Mouse (Mus musculus) urinary bladder, adult 2 months (tissue): Measurements from ENCODE around the gene Tmem130. TPM values are rescaled to one million over a fixed set of nuclear protein-coding genes. Genes with fewer than 3 reads are reported as not detected.
"Not testable (repeated sequence)": the region's sequence is repeated elsewhere in the genome, so short reads cannot be mapped to it uniquely, and the experiment has no call there.

Source experiments
- DNase-seq: peaks from one replicate; pipeline ENCODE4 v3.0.0; 2022; ENCODE audit warnings: low spot score
- polyA plus RNA-seq: library from polyadenylated mRNA; depleted of rRNA; stranded (reverse); fragments of >200 nt; gene quantifications from 2 replicates; pipeline ENCODE4 v1.2.3, GENCODE M21; 2012; rRNA removed

Tmem130 gene
- polyA plus RNA-seq: 0.16 and 0.19 TPM in 2 replicates

DNA sequence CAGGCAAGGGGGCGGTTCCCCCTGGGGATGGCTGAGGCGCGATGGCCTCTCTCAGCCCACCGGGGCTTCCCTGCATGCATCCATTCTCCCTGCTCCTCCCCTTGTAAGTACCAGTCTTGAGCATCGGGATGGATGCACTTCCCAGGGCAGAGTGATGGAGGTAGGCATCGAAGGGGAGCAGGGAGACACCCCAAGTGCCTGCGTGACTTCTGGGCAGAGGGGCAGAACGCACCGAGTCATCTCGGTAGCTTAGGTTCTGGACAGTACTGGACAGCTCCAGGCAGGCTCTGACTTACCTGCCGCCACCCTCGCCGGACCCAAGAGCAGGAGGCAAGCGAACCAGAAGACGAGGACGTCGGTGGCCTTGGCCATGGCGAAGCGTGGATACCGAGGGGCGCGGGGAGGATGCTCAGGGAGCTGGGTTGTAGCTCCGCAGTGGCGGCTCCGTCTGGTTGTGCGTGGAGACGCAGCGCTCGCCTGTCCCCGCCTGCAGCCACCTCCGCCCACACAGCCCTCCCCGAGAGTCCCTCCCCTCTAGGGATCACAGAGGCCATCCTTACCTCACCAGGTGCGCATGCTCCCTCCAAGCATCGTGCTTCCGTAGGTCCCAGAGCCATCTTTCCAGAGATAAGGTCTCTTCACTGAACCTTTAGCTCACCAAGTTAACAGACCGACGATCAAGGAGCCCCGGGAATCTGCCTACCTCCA, at the start of gene Tmem130:
Gene Tmem130 (minus strand): TSS at position 658 of the 708 bp plus-strand sequence.
- no peak for DNase-seq

DNA sequence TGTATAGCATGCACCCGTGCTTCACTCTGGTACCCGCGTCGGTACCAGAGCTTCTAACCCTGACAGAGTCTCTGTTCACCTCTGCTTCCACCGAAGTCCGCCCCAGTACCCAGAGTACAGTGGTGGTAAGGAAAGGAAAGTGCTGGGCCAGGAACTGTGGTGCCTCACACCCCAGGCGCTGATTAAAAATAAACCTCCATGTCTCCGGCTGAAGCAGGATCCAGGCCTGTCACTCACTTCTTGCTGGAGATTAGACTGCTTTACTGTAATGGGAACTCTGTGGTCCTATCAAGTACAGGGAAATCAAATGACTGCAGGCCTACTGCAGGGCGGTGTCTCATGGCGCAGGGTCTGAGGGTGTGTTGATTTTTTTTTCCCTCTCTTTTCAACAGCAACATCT, 45.3 kb upstream of the Tmem130 start:
- no peak for DNase-seq

GRCm38 (mm10) chr5:144804181-144804580, 42.6 kb upstream of the Tmem130 start:
- no peak for DNase-seq

DNA sequence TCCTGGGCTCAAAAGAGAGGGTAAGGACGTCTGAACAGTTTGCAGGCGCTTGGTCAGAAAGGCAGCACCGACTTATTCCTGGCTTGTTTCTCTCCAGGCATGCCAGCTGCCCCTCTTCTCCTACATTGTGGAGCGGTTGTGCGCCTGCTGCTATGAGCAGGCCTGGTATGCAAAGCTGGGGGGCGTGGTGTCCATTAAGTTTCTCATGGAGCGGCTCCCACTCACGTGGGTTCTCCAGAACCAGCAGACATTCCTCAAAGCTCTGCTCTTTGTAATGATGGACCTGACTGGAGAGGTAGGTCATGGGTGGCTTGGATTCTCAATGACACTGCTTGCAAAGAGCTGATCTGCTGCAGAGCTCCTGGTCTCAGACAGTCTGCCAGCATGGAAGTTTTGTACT, 41.4 kb upstream of the Tmem130 start:
- DNase-seq: no peak

GRCm38 (mm10) chr5:144797116-144797515, 35.5 kb upstream of the Tmem130 start:
- DNase-seq: no peak

- no peak for DNase-seq
These were observed 33.1 kb upstream of the Tmem130 start for GRCm38 (mm10) chr5:144794687-144795086.

DNA sequence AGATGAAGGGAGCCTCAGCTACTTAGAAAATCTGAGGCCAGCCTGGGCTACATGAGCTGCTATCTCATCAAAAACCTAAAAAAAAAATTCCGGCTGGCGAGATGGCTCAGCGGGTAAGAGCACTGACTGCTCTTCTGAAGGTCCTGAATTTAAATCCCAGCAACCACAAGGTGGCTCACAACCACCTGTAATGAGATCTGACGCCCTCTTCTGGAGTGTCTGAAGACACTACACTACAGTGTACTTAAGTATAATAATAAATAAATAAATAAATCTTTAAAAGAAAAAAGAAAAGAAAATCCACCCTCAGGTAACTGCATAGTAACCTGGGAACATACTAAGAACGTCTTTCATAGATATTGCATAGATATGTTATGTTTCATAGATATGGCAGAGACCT, 31.8 kb upstream of the Tmem130 start:
- DNase-seq: no peak

GRCm38 (mm10) chr5:144786464-144786863, 24.8 kb upstream of the Tmem130 start:
- DNase-seq: no peak

- no peak for DNase-seq
These were observed 19.0 kb upstream of the Tmem130 start for GRCm38 (mm10) chr5:144780654-144781053.

- DNase-seq: no peak
These were observed 11.6 kb upstream of the Tmem130 start for GRCm38 (mm10) chr5:144773231-144773630.

GRCm38 (mm10) chr5:144769067-144769482, 7.5 kb upstream of the Tmem130 start:
- DNase-seq: no peak

- DNase-seq: peak; percentile 92
These were observed 6.6 kb upstream of the Tmem130 start for GRCm38 (mm10) chr5:144767911-144768841.

DNA sequence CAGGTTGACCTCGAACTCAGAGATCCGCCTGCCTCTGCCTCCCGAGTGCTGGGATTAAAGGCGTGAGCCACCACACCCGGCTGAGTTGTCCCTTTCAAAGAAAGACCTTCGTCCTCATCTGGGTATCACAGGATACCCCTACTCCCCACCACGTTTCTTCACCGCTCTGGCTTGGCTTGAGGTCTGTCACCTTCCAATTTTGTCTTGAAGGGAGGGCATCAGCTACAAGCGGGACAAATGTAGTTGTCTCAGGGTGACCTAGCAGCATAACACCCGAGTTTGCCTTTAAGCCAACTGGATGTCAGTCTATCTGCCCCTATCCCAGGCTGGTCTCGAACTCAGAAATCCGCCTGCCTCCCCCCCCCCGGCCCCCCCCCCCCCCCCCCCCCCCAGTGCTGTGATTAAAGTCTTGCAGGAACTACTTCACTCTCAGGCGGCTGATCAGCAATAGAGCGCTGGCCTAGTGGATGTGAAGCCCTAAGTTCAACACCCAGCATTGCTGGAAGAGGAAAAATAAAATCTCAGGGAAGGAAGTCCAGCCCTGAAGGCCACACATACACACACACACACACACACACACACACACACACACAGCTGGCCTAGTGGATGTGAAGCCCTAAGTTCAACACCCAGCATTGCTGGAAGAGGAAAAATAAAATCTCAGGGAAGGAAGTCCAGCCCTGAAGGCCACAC, 5.6 kb upstream of the Tmem130 start, which contains the start of gene Trrap:
Gene Trrap (plus strand): TSS at position 627 of the 693 bp plus-strand sequence.
- not testable (repeated sequence) for DNase-seq

DNA sequence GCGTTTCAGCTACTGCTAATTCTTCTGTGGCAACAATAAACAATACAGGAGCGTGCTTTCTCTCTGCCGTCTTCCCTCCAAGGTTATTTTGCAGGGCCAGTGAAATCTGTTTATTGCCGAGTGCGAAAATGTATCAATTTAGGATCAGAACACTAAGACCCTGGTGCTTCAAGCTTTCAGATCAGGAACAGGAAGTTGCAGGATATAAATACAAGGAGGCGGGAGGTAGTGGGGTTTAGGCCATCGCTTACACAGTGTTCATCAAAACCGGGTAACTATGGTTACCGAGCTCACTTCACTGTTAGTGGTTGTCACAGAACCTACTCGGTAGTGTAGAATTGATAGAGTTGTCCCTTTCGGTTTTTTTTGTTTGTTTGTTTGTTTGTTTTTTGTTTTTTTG, 5.0 kb upstream of the Tmem130 start:
- no peak for DNase-seq

DNA sequence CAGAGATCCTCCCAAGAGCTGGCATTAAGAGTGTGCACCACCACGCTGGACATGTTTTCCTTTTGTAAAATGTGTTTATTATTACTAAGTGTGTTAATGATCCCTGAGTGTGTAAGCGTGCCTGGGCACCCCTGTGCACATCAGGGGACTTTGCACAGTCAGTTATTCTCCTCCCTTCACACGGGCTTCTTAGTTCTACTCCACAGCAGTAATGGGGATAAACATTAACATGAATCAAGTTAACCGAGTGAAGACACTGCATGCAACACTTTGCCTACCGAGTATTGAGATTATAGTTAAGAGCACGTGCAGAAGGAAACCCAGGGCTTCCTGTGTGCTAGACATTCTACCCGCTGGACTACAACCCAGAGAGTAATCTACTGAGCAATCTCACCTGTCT, 4.4 kb upstream of the Tmem130 start:
- no peak for DNase-seq

DNA sequence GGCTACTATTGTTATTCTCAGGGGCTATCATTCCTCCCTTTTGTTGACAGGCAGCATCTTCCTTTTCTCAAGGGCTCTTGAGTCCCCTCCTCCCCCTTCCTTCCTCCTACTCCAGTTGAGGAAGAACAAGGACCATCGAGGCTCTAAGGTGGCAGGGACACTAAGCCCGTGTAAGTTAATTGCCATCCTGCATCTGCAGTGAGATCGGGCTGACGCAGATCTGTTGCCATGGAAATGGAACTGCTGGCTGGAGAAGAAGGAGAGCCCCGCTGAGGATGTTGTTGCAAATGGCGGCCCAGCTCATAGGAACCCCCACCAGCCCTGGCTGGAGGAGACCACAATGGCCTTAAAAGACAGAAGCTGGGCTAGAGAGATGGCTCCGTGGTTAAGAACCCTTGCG, 3.2 kb downstream of the Tmem130 start:
- DNase-seq: no peak

GRCm38 (mm10) chr5:144757402-144757801, 4.2 kb downstream of the Tmem130 start:
- no peak for DNase-seq

- DNase-seq: no peak
These were observed 6.4 kb downstream of the Tmem130 start for GRCm38 (mm10) chr5:144755191-144755590.

DNA sequence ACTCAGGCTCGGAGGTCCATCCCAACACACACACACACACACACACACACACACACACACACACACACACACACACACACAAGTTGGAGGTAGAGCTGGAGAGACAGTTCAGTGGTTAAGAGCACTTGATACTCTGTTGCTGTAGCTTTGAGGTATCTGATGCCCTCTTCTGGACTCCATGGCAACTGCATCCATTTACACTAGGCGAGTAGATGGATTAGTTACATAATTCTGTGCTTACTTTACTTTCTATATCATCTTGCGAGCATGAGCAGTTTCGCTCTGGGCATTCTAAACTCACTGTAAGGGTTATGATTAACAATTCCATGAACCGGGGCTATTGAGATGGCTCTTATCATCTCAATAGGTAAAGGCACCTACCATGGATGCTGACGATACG, 8.6 kb downstream of the Tmem130 start:
- DNase-seq: no peak

DNA sequence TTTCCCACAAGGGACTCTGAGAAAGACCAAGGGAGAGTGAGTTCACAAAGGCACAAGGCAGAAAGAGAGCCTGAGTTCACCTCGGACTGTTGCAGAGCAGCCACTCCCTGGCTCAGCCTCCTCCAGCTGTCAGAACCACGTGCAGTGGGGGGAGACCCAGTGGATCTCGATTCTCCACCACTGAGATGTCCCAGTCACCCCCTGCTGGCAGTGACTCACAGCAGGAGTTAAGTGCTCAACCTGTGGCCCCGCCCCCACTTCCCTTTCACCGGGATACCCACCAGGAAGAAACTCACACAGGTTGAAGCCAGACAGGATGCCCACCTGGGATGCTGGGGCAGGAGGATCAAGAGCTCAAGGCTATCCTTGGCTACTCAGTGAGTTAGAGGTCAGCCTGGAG, 9.2 kb downstream of the Tmem130 start:
- DNase-seq: no peak

DNA sequence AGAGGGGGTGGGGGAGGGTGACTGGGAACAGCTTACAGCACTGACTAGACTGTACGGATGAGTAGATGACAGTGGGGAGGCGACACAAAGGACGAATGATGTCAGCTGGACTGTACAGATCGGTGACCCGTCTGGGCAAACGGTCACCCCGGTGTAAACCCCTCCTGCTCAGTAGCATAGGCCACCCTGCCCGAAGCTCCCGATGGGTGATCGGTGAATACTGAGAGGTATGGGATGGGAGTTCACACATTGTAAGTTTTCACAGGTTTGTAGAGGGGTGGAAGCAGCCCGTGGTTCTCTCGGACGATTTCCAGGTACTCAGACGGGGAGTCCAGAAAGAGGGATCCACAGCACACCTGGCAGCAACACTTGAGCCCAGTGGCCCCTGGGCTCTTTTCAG, 24.5 kb downstream of the Tmem130 start:
- no peak for DNase-seq

DNA sequence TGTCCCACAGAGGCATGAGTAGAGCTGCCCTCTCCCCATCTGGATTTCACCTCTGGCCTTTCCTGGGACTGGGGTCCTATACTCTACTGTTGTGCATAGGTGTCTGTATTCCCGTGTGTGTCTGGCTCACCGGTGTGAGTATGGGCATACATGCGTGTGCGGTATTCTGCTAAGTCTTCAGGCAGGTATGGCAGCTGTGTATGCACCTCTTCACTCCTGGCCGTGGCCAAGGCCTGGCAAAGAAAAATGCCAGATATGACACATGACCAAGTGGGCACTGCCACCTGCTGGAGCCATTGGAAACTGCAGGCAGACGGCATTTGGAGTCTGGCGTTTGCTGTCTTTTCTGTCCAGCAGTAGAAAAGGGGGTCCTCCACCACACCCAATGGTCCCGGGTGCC, 26.7 kb downstream of the Tmem130 start:
- peak; percentile 46 for DNase-seq
